Mouse (Mus musculus) kidney, postnatal 14 days (tissue): ENCODE data around the gene Ssmem1.

ENCODE experiments used
- DNase-seq: peaks from one replicate; pipeline ENCODE4 v3.0.0; 2022; ENCODE audit warnings: mixed read lengths

The Ssmem1 gene

GRCm38 (mm10) chr6:30526586-30527515, 17.2 kb downstream of the Ssmem1 start:
- peak; percentile 74 for DNase-seq

GRCm38 (mm10) chr6:30528800-30529199, 19.2 kb downstream of the Ssmem1 start:
- no peak for DNase-seq

GRCm38 (mm10) chr6:30535340-30535739, 25.7 kb downstream of the Ssmem1 start:
- peak; percentile 44 for DNase-seq

- no peak for DNase-seq
Measured at GRCm38 (mm10) chr6:30538240-30538639, 28.6 kb downstream of the Ssmem1 start.

- no peak for DNase-seq
Measured at GRCm38 (mm10) chr6:30538800-30539199, 29.2 kb downstream of the Ssmem1 start.

GRCm38 (mm10) chr6:30541009-30541799, 31.6 kb downstream of the Ssmem1 start, which contains the start of gene Cpa2:
Gene Cpa2, plus strand, starts transcription at chr6:30541582.
- no peak for DNase-seq

- DNase-seq, result no peak
Measured at GRCm38 (mm10) chr6:30542277-30542676, 32.6 kb downstream of the Ssmem1 start.

GRCm38 (mm10) chr6:30543077-30543476, 33.4 kb downstream of the Ssmem1 start:
- DNase-seq, result no peak

- DNase-seq, result no peak
Measured at GRCm38 (mm10) chr6:30543851-30544250, 34.2 kb downstream of the Ssmem1 start.

GRCm38 (mm10) chr6:30545689-30546088, 36.0 kb downstream of the Ssmem1 start:
- no peak for DNase-seq

GRCm38 (mm10) chr6:30546571-30547273, 37.1 kb downstream of the Ssmem1 start:
- peak; percentile 37 for DNase-seq

GRCm38 (mm10) chr6:30547274-30547645, 37.6 kb downstream of the Ssmem1 start:
- DNase-seq, result peak; percentile 39

- DNase-seq, result peak; percentile 32
Measured at GRCm38 (mm10) chr6:30547656-30548306, 38.1 kb downstream of the Ssmem1 start.

- peak; percentile 15 for DNase-seq
Measured at GRCm38 (mm10) chr6:30549231-30549761, 39.6 kb downstream of the Ssmem1 start.

- no peak for DNase-seq
Measured at GRCm38 (mm10) chr6:30550496-30551192, 41.0 kb downstream of the Ssmem1 start.

GRCm38 (mm10) chr6:30551193-30551515, 41.5 kb downstream of the Ssmem1 start:
- DNase-seq, result no peak

GRCm38 (mm10) chr6:30551644-30552580, 42.3 kb downstream of the Ssmem1 start:
- no peak for DNase-seq

GRCm38 (mm10) chr6:30552628-30553027, 43.0 kb downstream of the Ssmem1 start:
- DNase-seq, result no peak

GRCm38 (mm10) chr6:30553381-30554010, 43.8 kb downstream of the Ssmem1 start:
- DNase-seq, result no peak

- DNase-seq, result no peak
Measured at GRCm38 (mm10) chr6:30554092-30554491, 44.4 kb downstream of the Ssmem1 start.
